Mouse (Mus musculus) embryonic facial prominence, embryonic 13.5 days (tissue): ENCODE results near the gene Prpf19. TPM values are rescaled to one million over a fixed set of nuclear protein-coding genes. Genes with fewer than 3 reads are reported as not detected.

Experiments
- ATAC-seq: fragments of 200-750 bp; cut with Nextera tagmentation; 2 replicates; pipeline ENCODE4 v1.8.0; 2017; ENCODE audit warnings: low read depth; ENCODE audit not compliant: insufficient number of reproducible peaks, insufficient read depth, low FRiP score, low TSS enrichment
- H3K27ac ChIP-seq: fragments of 300-500 bp; sonication (generic); 2 replicates; pipeline ENCODE4 v1.5.1; 2015; ENCODE audit warnings: moderate library complexity, mild to moderate bottlenecking, inconsistent platforms
- H3K27me3 ChIP-seq: fragments of 300-500 bp; sonication (generic); 2 replicates; pipeline ENCODE4 v1.6.1; 2015; ENCODE audit warnings: mild to moderate bottlenecking, inconsistent platforms
- H3K36me3 ChIP-seq: fragments of 300-500 bp; sonication (generic); 2 replicates; pipeline ENCODE4 v1.6.1; 2015; ENCODE audit warnings: mild to moderate bottlenecking, inconsistent platforms
- H3K4me1 ChIP-seq: fragments of 300-500 bp; sonication (generic); 2 replicates; pipeline ENCODE4 v1.6.1; 2015; ENCODE audit warnings: inconsistent platforms
- H3K4me2 ChIP-seq: fragments of 300-500 bp; sonication (generic); 2 replicates; pipeline ENCODE4 v1.6.1; 2015; ENCODE audit warnings: moderate library complexity, mild to moderate bottlenecking, inconsistent platforms
- H3K4me3 ChIP-seq: fragments of 300-500 bp; sonication (generic); 2 replicates; pipeline ENCODE4 v1.5.1; 2015; ENCODE audit warnings: mild to moderate bottlenecking, inconsistent platforms
- H3K9ac ChIP-seq: fragments of 300-500 bp; sonication (generic); 2 replicates; pipeline ENCODE4 v1.6.1; 2015; ENCODE audit warnings: mild to moderate bottlenecking, inconsistent platforms
- H3K9me3 ChIP-seq: fragments of 300-500 bp; sonication (generic); 2 replicates; pipeline ENCODE4 v1.6.1; 2016; ENCODE audit warnings: inconsistent platforms
- WGBS: fragments of 180-500 bp; shearing (Covaris S2); methylation state at CpG from one replicate; pipeline ENCODE4 v1.1.7; 2015; ENCODE audit warnings: mixed read lengths; 5-methylcytosine and 5-hydroxymethylcytosine counted together
- polyA plus RNA-seq: library from polyadenylated mRNA; unstranded; fragments of >200 nt; fragmentation: Nextera tagmentation; extraction: Ambion mirVana; gene quantifications from 2 replicates; pipeline ENCODE4 v1.2.1, GENCODE M21; 2015

Gene Prpf19
- polyA plus RNA-seq, 1 experiment from 2014 or later: 47.5 TPM

DNA sequence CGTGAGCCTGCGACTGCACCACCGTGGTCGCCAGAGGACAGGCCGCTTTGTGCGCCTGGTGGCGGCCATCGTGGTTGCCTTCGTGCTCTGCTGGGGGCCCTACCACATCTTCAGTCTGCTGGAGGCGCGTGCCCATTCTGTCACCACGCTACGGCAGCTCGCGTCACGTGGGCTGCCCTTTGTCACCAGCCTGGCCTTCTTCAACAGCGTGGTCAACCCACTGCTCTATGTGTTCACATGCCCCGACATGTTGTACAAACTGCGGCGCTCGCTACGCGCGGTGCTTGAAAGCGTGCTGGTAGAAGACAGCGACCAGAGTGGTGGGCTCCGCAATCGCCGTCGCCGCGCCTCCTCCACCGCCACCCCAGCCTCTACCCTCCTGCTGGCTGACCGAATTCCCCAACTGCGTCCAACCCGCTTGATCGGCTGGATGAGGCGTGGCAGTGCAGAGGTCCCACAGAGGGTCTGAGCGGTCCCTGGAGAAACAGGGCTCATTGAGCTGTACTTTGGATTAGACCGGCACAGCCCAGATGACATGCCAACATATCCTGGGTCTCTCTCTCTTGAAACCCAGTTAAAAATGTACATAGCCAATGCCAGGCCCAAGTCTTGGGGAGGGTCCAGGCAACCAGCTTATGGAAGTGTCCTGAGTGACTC is 45.9 kb downstream of the Prpf19 start:
- H3K9me3 ChIP-seq: no peaks in the 10 kb centered on the region
- H3K27ac ChIP-seq: no peak overlapping the region
- peak; percentile 68 for ATAC-seq
- peak overlapping the region; percentile 74 for H3K9ac ChIP-seq
- H3K4me1 ChIP-seq: peaks cover 9% of the 10 kb centered on the region; the same call in 1 of the 2 replicates
- peak overlapping the region; percentile 92 for H3K4me2 ChIP-seq
- peaks cover 38% of the 10 kb centered on the region for H3K36me3 ChIP-seq
- H3K27me3 ChIP-seq: no peaks in the 10 kb centered on the region
- 2% methylated on average over 40 of the region's 40 CpGs for WGBS
- H3K4me3 ChIP-seq: peak overlapping the region; percentile 47

DNA sequence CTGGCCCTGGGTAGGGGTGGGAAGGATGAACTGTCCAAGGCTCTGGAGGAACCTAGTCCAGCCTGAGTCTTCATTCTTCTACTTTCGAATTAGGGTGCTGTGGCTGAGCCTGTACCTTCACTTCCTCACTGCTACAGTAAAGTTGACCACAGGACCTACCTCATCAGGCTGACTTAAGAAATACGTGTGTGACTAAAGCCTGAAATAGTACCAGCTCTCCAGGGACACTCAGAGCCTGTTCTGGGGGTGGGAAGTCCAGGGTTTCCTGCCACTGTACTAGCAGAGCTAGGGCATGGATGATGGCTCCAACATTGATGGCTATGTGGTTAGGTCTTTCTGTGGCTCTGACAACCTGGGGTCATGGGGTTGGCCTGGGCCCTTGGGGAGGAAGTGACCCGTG is 48.9 kb downstream of the Prpf19 start:
- no peak for ATAC-seq
- H3K27ac ChIP-seq: no peak overlapping the region
- 82% methylated on average over 3 of the region's 3 CpGs for WGBS
- peaks cover 44% of the 10 kb centered on the region for H3K36me3 ChIP-seq
- peaks cover 32% of the 10 kb centered on the region for H3K4me1 ChIP-seq
- no peaks in the 10 kb centered on the region for H3K9me3 ChIP-seq
- H3K9ac ChIP-seq: no peak overlapping the region
- H3K27me3 ChIP-seq: no peaks in the 10 kb centered on the region
- H3K4me2 ChIP-seq: no peak overlapping the region
- no peak overlapping the region for H3K4me3 ChIP-seq

DNA sequence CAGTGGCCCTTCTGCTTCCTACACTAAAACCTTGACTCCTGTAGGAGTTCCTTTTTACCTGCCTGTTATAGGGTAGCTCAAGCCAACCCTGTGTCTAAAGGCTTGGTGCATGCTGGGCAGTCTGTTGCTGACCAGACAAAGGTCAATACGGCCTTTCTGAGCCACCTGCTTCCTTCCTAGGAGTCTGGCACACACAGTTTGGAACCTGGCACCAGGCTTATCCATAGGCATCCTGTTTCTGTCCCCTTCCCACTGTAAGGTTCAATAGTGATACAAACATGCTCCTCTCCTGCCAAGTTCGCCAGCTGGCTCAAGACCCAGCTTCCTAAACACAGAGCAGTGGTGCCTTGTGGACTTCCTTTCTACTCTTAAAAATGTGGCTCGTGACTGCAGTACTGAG is 51.5 kb downstream of the Prpf19 start:
- peaks cover 44% of the 10 kb centered on the region for H3K36me3 ChIP-seq
- no peak overlapping the region for H3K27ac ChIP-seq
- ATAC-seq: no peak
- 88% methylated on average over 3 of the region's 3 CpGs for WGBS
- H3K4me3 ChIP-seq: peak overlapping the region; percentile 69; the same call in 1 of the 2 replicates
- peak overlapping the region; percentile 100 for H3K4me2 ChIP-seq
- no peaks in the 10 kb centered on the region for H3K9me3 ChIP-seq
- H3K9ac ChIP-seq: peak overlapping the region; percentile 91; the same call in 1 of the 2 replicates
- H3K4me1 ChIP-seq: peaks cover 29% of the 10 kb centered on the region
- no peaks in the 10 kb centered on the region for H3K27me3 ChIP-seq

DNA sequence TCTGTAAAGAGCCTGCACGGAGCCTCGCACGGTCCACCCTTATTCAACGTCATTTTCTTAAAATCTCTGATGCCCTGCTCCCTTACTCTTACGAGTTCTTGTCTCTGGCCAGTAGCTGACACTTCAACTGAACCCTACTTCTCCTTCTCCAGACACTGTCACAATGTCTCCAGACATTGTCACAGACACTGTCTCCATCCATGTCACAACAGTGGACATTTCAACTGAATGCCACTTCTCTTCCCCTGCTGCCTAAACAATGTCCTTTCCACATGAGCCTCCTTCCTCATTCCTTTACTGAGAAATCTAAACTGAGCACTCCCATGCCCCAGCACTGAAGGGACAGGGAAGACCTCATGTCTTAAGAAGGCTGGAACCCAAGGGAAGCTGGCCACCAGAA is 52.2 kb downstream of the Prpf19 start:
- ATAC-seq: no peak
- Histone ChIP-seq H3K9ac (peak overlapping the region; percentile 91), H3K27ac (no peak overlapping the region), H3K4me2 (peak overlapping the region; percentile 100), H3K27me3 (no peaks in the 10 kb centered on the region), H3K36me3 (peaks cover 39% of the 10 kb centered on the region), H3K4me3 (peak overlapping the region; percentile 69), H3K9me3 (no peaks in the 10 kb centered on the region), H3K4me1 (peaks cover 34% of the 10 kb centered on the region)
- WGBS: 85% methylated on average over 5 of the region's 5 CpGs

DNA sequence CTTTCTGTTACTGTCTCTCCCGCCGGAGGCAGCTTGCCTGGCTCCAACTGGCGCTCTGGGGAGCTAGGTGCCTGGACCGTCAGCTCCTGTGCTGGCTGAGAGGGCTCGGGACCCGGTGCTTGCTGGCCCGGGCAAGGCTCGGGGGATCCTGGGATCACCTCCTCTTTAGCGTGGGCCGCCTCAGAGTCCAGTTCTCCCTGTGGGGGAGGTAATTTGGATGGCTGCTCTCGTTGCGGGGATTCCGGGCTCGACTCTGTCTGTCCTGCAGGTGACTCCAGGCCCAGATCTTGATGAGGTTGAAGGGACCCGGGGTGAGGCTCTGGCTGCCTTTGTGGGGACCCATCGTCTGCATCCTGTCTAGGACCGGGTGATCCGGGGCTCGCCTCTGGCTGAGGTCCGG is 53.4 kb downstream of the Prpf19 start:
- Histone ChIP-seq H3K4me1 (peaks cover 34% of the 10 kb centered on the region), H3K4me2 (peak overlapping the region; percentile 100), H3K9ac (peak overlapping the region; percentile 91), H3K27me3 (no peaks in the 10 kb centered on the region), H3K27ac (no peak overlapping the region), H3K4me3 (peak overlapping the region; percentile 69), H3K9me3 (no peaks in the 10 kb centered on the region), H3K36me3 (peaks cover 27% of the 10 kb centered on the region)
- WGBS: under 1% methylated on average over 20 of the region's 20 CpGs
- no peak for ATAC-seq

DNA sequence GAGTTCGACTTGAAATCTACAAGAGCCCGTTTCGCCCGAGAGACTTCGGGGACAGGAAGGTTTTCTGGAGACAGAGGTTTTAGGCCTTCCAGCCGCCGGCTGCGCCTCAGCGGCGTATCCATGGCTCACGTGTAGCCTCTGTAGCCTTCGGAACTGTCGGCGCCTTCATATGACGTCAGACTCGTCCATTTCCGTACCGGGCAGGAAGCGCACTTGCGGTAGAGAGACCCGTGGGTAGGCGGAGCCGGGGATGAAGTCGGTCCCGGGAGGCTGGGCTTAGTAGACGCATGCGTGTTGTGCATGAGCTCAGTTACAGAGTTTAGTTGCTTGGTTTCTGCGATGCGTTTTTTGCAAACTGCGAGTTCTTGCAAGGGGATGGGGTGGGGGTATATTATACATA is 54.1 kb downstream of the Prpf19 start, which contains the start of gene Ccdc86:
Ccdc86 (minus strand) TSS at position 155 of the 400 bp plus-strand sequence.
- peak; percentile 91 for ATAC-seq

DNA sequence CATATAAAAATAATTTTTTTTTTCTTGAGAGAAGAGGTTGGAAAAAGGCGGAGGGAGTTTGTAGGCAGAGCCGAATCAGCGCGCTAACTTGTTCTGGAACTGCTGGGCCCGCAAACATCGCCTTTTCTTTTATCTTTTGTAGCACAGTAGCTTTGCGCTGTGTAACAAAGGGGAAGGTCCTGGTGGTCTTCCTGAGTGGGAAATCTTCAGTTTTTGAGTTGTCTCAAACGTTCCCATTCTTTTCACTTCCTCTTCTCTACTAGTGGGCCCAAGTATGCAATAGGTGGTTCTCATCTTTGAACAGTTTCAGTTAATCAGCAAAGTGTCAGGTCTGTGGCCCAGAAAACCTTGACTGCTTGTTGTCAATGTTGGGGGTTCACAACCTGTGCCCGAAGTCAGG is 54.5 kb downstream of the Prpf19 start:
- peaks cover 15% of the 10 kb centered on the region for H3K36me3 ChIP-seq
- ATAC-seq: no peak
- no peaks in the 10 kb centered on the region for H3K9me3 ChIP-seq
- no peaks in the 10 kb centered on the region for H3K27me3 ChIP-seq
- H3K9ac ChIP-seq: peak overlapping the region; percentile 61
- H3K27ac ChIP-seq: peak overlapping the region; percentile 69
- 47% methylated on average over 9 of the region's 9 CpGs for WGBS
- H3K4me3 ChIP-seq: peak overlapping the region; percentile 69
- H3K4me2 ChIP-seq: peak overlapping the region; percentile 100
- peaks cover 34% of the 10 kb centered on the region for H3K4me1 ChIP-seq

More for the DNA sequence above, 54.1 kb downstream of the Prpf19 start, which contains the start of gene Ccdc86:
- Histone ChIP-seq H3K9me3 (no peaks in the 10 kb centered on the region), H3K4me1 (peaks cover 34% of the 10 kb centered on the region), H3K27me3 (no peaks in the 10 kb centered on the region), H3K36me3 (peaks cover 20% of the 10 kb centered on the region), H3K4me2 (peak within 1 kb of the TSS; percentile 100), H3K9ac (peak within 1 kb of the TSS; percentile 91), H3K4me3 (peak within 1 kb of the TSS; percentile 69), H3K27ac (peak within 1 kb of the TSS; percentile 69)
- under 1% methylated on average over 30 of the region's 30 CpGs for WGBS

DNA sequence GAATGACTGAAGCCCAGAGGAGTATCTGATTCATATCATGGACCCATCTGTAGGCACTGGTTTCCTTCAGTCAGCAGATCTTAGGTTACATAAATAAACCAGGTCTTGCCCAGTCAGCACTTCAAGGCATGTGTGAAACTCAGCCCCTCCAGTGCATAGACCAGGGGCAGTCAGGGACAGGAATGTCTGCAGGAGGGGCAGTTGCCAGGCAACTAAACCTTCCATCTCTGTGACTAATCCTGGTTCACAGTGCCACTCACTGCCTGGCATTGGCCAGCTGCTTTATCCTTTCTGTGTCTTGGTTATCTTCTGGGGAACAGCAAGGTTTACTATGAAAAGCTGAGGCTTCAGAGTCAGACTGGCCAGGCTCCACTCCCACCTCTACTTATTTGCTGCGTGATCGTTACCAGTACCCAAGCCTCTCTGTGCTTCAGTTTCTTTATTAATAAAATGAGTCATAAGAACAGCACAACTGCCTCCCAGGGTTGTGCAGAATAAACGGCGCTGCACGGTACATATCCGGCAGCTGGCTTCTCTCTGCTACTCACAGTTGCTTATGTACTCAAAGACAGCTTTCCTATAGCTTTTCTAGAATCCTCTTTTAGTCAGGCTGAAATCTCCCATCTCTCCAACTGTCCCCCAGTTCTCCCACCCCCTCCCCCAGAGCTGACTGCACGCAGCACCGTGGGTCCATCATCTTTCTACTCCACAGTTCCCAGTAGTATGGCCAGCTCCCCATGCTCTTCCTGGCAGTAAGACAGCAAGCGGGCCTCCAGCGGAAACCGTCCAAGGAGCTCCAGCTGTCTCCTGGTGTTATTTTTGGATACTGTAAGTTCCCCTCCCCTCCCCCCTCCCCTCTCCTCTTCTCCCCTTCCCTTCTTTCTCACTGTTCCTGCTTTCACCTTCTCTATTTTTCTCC is 57.2 kb downstream of the Prpf19 start:
- H3K9ac ChIP-seq: 0 out of 2 replicates have a peak overlapping the region, but pooled peaks have one; percentile 32
- H3K4me1 ChIP-seq: peaks cover 24% of the 10 kb centered on the region
- no peak overlapping the region for H3K4me3 ChIP-seq
- H3K9me3 ChIP-seq: no peaks in the 10 kb centered on the region
- H3K27me3 ChIP-seq: no peaks in the 10 kb centered on the region
- no peak for ATAC-seq
- no peaks in the 10 kb centered on the region for H3K36me3 ChIP-seq
- H3K27ac ChIP-seq: no peak overlapping the region
- WGBS: 62% methylated on average over 11 of the region's 11 CpGs
- H3K4me2 ChIP-seq: no peak overlapping the region

Other genes with a start within 250 kb of the Prpf19 start
- not detected in 2 replicates for gene Pga5, start 217.2 kb upstream of the Prpf19 start, polyA plus RNA-seq
- gene Vps37c, start 206.5 kb upstream of the Prpf19 start, polyA plus RNA-seq: 36.4 and 36.8 TPM in 2 replicates
- gene Cd5, start 156.2 kb upstream of the Prpf19 start, polyA plus RNA-seq: 0.41 and 0.42 TPM in 2 replicates
- gene Cd6, start 65.2 kb upstream of the Prpf19 start, polyA plus RNA-seq: 0.08 and 0.15 TPM in 2 replicates
- 0.34 and 0.41 TPM in 2 replicates for gene Slc15a3, start 55.5 kb upstream of the Prpf19 start, polyA plus RNA-seq
- 99.9 and 107 TPM in 2 replicates for gene Tmem132a, start 25.3 kb upstream of the Prpf19 start, polyA plus RNA-seq
- 82.6 and 87.1 TPM in 2 replicates for gene Tmem109, start 13.2 kb upstream of the Prpf19 start, polyA plus RNA-seq
- not detected in 2 replicates for gene Zp1, start 25.4 kb downstream of the Prpf19 start, polyA plus RNA-seq
- 0.10 TPM in 1 of 2 replicates, not detected in the other for gene Ptgdr2, start 41.9 kb downstream of the Prpf19 start, polyA plus RNA-seq
- gene Ccdc86, start 54.0 kb downstream of the Prpf19 start, polyA plus RNA-seq: 27.4 and 31.6 TPM in 2 replicates
- not detected in 2 replicates for gene Ms4a10, start 79.4 kb downstream of the Prpf19 start, polyA plus RNA-seq
- gene Ms4a15, start 98.0 kb downstream of the Prpf19 start, polyA plus RNA-seq: not detected in 2 replicates
- not detected in 2 replicates for gene Ms4a18, start 122.8 kb downstream of the Prpf19 start, polyA plus RNA-seq
- not detected in 2 replicates for gene Ms4a8a, start 185.9 kb downstream of the Prpf19 start, polyA plus RNA-seq
- not detected in 2 replicates for gene 1700017D01Rik, start 235.6 kb downstream of the Prpf19 start, polyA plus RNA-seq